Mouse (Mus musculus): ENCODE measurements around the gene Cpox.

GRCm38 (mm10) chr16:58703382-58704124 lies 33.5 kb downstream of the Cpox start:
- no peak for TF ChIP-seq CTCF (IDR thresholded peaks at IDR 0.05; ENCODE audit: low read depth)
- no peak for TF ChIP-seq EP300 (optimal IDR thresholded peaks at IDR 0.05)

Measured in stomach, postnatal 0 days (tissue).